Mouse (Mus musculus): Measurements from ENCODE around the gene Ccdc115. TPM values are rescaled to one million over a fixed set of nuclear protein-coding genes. Genes with fewer than 3 reads are reported as not detected.

The Ccdc115 gene
- polyA plus RNA-seq, 1 experiment from 2014 or later, result 30.6 TPM

DNA sequence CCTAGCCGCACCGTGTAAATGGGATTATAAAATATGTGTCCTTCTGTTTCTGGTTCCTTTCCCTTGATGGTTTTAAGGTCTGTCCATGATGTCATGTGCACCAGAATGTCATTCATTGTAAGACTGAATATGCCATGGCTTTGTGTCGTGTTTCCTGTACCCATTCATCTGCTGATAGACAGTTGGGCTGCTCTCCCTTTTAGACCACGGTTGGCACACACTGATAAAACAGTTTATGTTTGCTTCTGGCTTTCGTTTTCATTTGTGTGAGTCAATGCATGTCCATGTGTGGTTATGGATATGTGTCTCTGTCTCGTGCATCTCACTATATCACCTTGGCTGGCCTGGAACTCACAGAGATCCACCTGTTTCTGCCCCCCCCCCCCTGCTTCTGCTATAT, 26.0 kb upstream of the Ccdc115 start:
- Histone ChIP-seq H3K27me3 (replicated peaks; ENCODE audit: insufficient read depth, low read length) (no peaks in the 10 kb centered on the region), H3K9me3 (ENCODE audit: low read length) (no peaks in the 10 kb centered on the region), H3K27ac (ENCODE audit: low read length) (no peak overlapping the region), H3K36me3 (ENCODE audit: insufficient read depth, low read length) (no peaks in the 10 kb centered on the region), H3K4me3 (ENCODE audit: low read depth, low read length) (no peak overlapping the region), H3K4me2 (replicated peaks; ENCODE audit: low read depth, low read length) (no peak overlapping the region), H3K4me1 (ENCODE audit: insufficient read depth, low read depth, low read length) (no peaks in the 10 kb centered on the region), H3K9ac (replicated peaks; ENCODE audit: low read depth) (no peak overlapping the region)
- 49% methylated on average over 6 of the region's 6 CpGs for WGBS
- TF ChIP-seq CTCF (IDR thresholded peaks at IDR 0.05) (no peak), EP300 (IDR thresholded peaks at IDR 0.05) (no peak)
- peak; percentile 43; the same call in 1 of the 2 replicates for ATAC-seq
- DNase-seq (ENCODE audit: low spot score), result no peak

DNA sequence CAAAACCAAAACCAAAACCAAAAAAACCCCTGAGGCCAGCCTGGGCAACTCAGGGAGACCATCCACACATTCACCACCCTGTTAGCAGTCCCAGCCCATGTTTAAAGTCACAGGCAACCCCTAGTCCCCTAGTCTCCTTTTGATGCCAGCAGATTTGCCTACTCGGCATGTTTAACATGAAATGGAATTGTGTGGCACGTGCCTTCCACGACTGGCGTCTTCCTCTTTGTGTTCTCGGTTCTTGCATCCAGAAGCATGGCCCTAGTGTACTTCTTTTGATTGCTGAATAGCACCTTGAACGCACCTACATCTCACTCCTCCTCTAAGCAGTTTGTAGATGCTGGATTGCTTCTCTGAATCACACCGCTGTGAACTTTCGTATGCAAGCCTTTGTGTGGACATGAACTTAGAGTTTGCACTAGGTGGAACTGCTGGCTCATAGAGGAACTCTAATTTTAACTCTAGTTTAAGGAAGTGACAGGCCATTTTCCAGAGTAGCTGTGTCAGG, 24.9 kb upstream of the Ccdc115 start:
- DNase-seq (ENCODE audit: low spot score), result no peak
- no peak for ATAC-seq

DNA sequence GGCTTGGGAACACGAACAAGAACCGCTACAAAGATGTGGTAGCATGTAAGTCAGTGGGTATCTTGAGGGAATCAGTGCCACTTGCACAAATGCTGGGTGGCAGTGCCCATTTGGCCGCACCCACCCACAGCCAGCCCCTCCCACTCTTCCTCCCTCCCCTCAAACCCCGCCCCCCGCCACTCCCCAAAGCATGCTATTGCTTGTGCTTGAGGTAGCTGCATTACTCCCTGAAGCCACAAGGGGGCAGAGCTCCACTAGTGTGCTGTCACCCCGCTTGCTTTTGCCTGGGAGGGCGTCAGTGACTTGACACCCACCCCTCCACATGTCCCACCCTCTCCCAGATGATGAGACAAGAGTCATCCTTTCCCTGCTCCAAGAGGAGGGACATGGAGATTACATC, 23.3 kb upstream of the Ccdc115 start:
- Histone ChIP-seq H3K4me3 (ENCODE audit: low read depth, low read length) (no peak overlapping the region), H3K4me2 (replicated peaks; ENCODE audit: low read depth, low read length) (no peak overlapping the region), H3K36me3 (ENCODE audit: insufficient read depth, low read length) (no peaks in the 10 kb centered on the region), H3K9ac (replicated peaks; ENCODE audit: low read depth) (no peak overlapping the region), H3K27ac (ENCODE audit: low read length) (no peak overlapping the region), H3K4me1 (ENCODE audit: insufficient read depth, low read depth, low read length) (0 out of 2 replicates have a peak, but pooled peaks cover 2% of the 10 kb centered on the region), H3K9me3 (ENCODE audit: low read length) (no peaks in the 10 kb centered on the region), H3K27me3 (replicated peaks; ENCODE audit: insufficient read depth, low read length) (no peaks in the 10 kb centered on the region)
- TF ChIP-seq CTCF (IDR thresholded peaks at IDR 0.05) (peak; percentile 83), EP300 (IDR thresholded peaks at IDR 0.05) (no peak)
- ATAC-seq (peak; percentile 17; the same call in 1 of the 2 replicates), DNase-seq (ENCODE audit: low spot score) (peak; percentile 80)
- 18% methylated on average over 7 of the region's 7 CpGs for WGBS

More for the DNA sequence above, 24.9 kb upstream of the Ccdc115 start:
- Histone ChIP-seq H3K27ac (ENCODE audit: low read length) (no peak overlapping the region), H3K4me3 (ENCODE audit: low read depth, low read length) (no peak overlapping the region), H3K9me3 (ENCODE audit: low read length) (no peaks in the 10 kb centered on the region), H3K9ac (replicated peaks; ENCODE audit: low read depth) (no peak overlapping the region), H3K4me2 (replicated peaks; ENCODE audit: low read depth, low read length) (no peak overlapping the region), H3K4me1 (ENCODE audit: insufficient read depth, low read depth, low read length) (0 out of 2 replicates have a peak, but pooled peaks cover 2% of the 10 kb centered on the region), H3K36me3 (ENCODE audit: insufficient read depth, low read length) (no peaks in the 10 kb centered on the region), H3K27me3 (replicated peaks; ENCODE audit: insufficient read depth, low read length) (no peaks in the 10 kb centered on the region)
- WGBS, result 75% methylated on average over 8 of the region's 8 CpGs
- TF ChIP-seq EP300 (IDR thresholded peaks at IDR 0.05) (no peak), CTCF (IDR thresholded peaks at IDR 0.05) (no peak)

DNA sequence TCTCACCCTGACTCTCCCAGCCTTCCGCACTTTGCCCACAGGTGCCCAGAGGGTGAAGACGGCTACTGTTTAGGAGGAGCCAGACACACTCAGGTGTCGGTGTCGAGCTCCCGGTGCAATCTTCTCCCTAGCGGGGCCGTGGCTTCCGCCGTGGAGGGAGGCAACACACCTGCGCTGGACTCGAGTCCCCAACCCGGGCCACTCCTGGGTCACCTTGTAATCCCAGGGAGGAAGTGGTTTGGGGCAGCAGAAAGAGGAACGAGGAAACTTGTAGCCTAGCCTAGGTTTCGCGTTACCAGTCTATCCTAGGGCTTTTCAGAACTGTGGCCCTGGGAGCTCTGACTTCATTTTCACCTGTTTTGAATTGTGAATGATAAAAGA, 20.6 kb upstream of the Ccdc115 start:
- Histone ChIP-seq H3K27me3 (replicated peaks; ENCODE audit: insufficient read depth, low read length) (no peaks in the 10 kb centered on the region), H3K36me3 (ENCODE audit: insufficient read depth, low read length) (no peaks in the 10 kb centered on the region), H3K27ac (ENCODE audit: low read length) (peak overlapping the region; percentile 39), H3K4me2 (replicated peaks; ENCODE audit: low read depth, low read length) (peak overlapping the region; percentile 77), H3K9ac (replicated peaks; ENCODE audit: low read depth) (peak overlapping the region; percentile 33), H3K4me1 (ENCODE audit: insufficient read depth, low read depth, low read length) (0 out of 2 replicates have a peak, but pooled peaks cover 2% of the 10 kb centered on the region), H3K4me3 (ENCODE audit: low read depth, low read length) (peak overlapping the region; percentile 45), H3K9me3 (ENCODE audit: low read length) (no peaks in the 10 kb centered on the region)
- peak; percentile 72 for DNase-seq (ENCODE audit: low spot score)
- TF ChIP-seq CTCF (IDR thresholded peaks at IDR 0.05) (no peak), EP300 (IDR thresholded peaks at IDR 0.05) (no peak)
- ATAC-seq, result peak; percentile 61
- WGBS, result 2% methylated on average over 15 of the region's 15 CpGs

DNA sequence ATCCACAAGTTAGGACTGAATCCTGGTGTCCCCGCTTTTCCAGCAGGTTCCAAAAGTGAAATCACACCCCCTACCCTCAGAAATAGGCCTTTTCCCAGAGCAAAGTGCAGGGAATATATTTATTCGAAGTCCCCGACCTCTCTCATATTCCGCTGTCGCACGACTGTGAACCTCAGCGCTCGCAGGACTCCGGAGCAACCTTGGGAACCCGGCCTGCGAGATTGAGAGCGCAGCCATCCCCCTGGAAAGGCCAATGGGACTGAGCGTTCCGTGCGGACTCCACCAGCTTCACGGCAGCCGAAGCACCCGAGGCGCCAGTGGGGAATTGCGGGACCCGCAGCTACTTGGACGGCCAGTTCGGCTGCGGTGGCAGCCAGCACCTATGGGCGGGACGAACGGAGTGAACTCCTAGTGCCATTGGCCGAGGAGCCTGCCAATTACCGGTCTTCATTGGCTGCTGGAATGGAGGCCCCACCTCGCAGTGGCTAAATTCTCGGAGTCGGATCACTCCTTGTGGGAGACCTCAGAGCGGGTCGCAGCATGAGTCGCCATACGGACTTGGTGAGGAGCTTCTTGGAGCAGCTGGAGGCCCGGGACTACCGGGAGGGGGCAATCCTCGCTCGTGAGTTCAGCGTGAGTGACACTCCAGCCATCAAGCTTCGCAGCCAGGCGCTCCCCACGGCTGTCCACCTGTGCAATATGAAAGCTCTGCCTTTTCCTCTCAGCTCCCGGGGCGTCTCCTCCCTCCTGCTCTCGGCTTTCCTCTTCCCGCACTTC, 20.0 kb upstream of the Ccdc115 start, which contains the start of gene Ptpn18:
Gene Ptpn18 (plus strand): TSS at position 479 of the 777 bp plus-strand sequence.
- Histone ChIP-seq H3K4me2 (replicated peaks; ENCODE audit: low read depth, low read length) (peak within 1 kb of the TSS; percentile 77), H3K27ac (ENCODE audit: low read length) (peak within 1 kb of the TSS; percentile 39), H3K36me3 (ENCODE audit: insufficient read depth, low read length) (no peaks in the 10 kb centered on the region), H3K4me3 (ENCODE audit: low read depth, low read length) (peak within 1 kb of the TSS; percentile 45), H3K27me3 (replicated peaks; ENCODE audit: insufficient read depth, low read length) (no peaks in the 10 kb centered on the region), H3K9ac (replicated peaks; ENCODE audit: low read depth) (peak within 1 kb of the TSS; percentile 33), H3K9me3 (ENCODE audit: low read length) (no peaks in the 10 kb centered on the region), H3K4me1 (ENCODE audit: insufficient read depth, low read depth, low read length) (0 out of 2 replicates have a peak, but pooled peaks cover 2% of the 10 kb centered on the region)
- ATAC-seq (peak; percentile 94), DNase-seq (ENCODE audit: low spot score) (peak; percentile 88)
- TF ChIP-seq EP300 (IDR thresholded peaks at IDR 0.05) (no peak), CTCF (IDR thresholded peaks at IDR 0.05) (peak; percentile 37)
- WGBS, result under 1% methylated on average over 48 of the region's 48 CpGs

DNA sequence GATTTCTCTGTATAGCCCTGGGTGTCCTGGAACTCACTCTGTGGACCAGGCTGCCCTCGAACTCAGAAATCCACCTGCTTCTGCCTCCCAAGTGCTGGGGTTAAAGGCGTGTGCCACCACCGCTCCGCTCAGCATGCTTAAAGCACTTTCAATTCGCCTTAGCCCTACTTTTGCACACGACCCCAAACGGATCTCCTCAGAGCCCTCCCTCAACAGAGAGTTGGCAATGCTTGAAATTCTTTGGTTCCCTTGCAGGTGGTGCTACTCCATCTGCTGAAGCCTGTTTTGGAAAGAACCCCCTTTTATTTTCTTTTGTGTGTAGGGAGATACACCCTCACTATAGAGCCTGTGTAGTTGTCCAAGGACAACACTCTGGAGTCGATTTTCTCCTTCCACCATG, 19.0 kb upstream of the Ccdc115 start:
- H3K4me1 ChIP-seq (ENCODE audit: insufficient read depth, low read depth, low read length), result 0 out of 2 replicates have a peak, but pooled peaks cover 2% of the 10 kb centered on the region
- 26% methylated on average over 8 of the region's 8 CpGs for WGBS
- no peaks in the 10 kb centered on the region for H3K9me3 ChIP-seq (ENCODE audit: low read length)
- no peak overlapping the region for H3K27ac ChIP-seq (ENCODE audit: low read length)
- H3K36me3 ChIP-seq (ENCODE audit: insufficient read depth, low read length), result no peaks in the 10 kb centered on the region
- no peak overlapping the region for H3K4me2 ChIP-seq (replicated peaks; ENCODE audit: low read depth, low read length)
- TF ChIP-seq CTCF (IDR thresholded peaks at IDR 0.05), result no peak
- no peak overlapping the region for H3K9ac ChIP-seq (replicated peaks; ENCODE audit: low read depth)
- no peak for ATAC-seq
- peak; percentile 36 for DNase-seq (ENCODE audit: low spot score)
- no peaks in the 10 kb centered on the region for H3K27me3 ChIP-seq (replicated peaks; ENCODE audit: insufficient read depth, low read length)
- no peak overlapping the region for H3K4me3 ChIP-seq (ENCODE audit: low read depth, low read length)
